Mouse (Mus musculus) neural tube, embryonic 15.5 days (tissue): ENCODE results near the gene Kif20b. TPM values are rescaled to one million over a fixed set of nuclear protein-coding genes. Genes with fewer than 3 reads are reported as not detected.
A peak's percentile ranks its signal among the peaks of the same experiment; 100 is the strongest.

Source experiments
- ATAC-seq: fragments of 200-750 bp; cut with Nextera tagmentation; 2 replicates; pipeline ENCODE4 v1.8.0; 2017; ENCODE audit warnings: mild to moderate bottlenecking, moderate TSS enrichment, moderate library complexity; ENCODE audit not compliant: low FRiP score
- H3K27ac ChIP-seq: fragments of 300-500 bp; sonication (generic); replicated peaks from 2 replicates; pipeline ENCODE4 v1.5.1; 2015; ENCODE audit warnings: mild to moderate bottlenecking, inconsistent platforms
- H3K27me3 ChIP-seq: fragments of 300-500 bp; sonication (generic); replicated peaks from 2 replicates; pipeline ENCODE4 v1.6.1; 2015; ENCODE audit warnings: inconsistent platforms
- H3K36me3 ChIP-seq: fragments of 300-500 bp; sonication (generic); 2 replicates; pipeline ENCODE4 v1.6.1; 2015; ENCODE audit warnings: inconsistent platforms
- H3K4me1 ChIP-seq: fragments of 300-500 bp; sonication (generic); 2 replicates; pipeline ENCODE4 v1.6.1; 2015; ENCODE audit warnings: inconsistent platforms
- H3K4me2 ChIP-seq: fragments of 300-500 bp; sonication (generic); 2 replicates; pipeline ENCODE4 v1.6.1; 2015; ENCODE audit warnings: inconsistent platforms, mild to moderate bottlenecking, moderate library complexity
- H3K4me3 ChIP-seq: fragments of 300-500 bp; sonication (generic); replicated peaks from 2 replicates; pipeline ENCODE4 v1.5.1; 2015; ENCODE audit warnings: mild to moderate bottlenecking, inconsistent platforms
- H3K9ac ChIP-seq: fragments of 300-500 bp; sonication (generic); replicated peaks from 2 replicates; pipeline ENCODE4 v1.6.1; 2015; ENCODE audit warnings: mild to moderate bottlenecking, inconsistent platforms
- H3K9me3 ChIP-seq: fragments of 300-500 bp; sonication (generic); replicated peaks from 2 replicates; pipeline ENCODE4 v1.6.1; 2016; ENCODE audit warnings: inconsistent platforms
- whole genome bisulfite sequencing: fragments of 180-500 bp; shearing (Covaris S2); methylation state at CpG from one replicate; pipeline ENCODE4 v1.1.7; 2015; ENCODE audit warnings: mixed read lengths; 5-methylcytosine and 5-hydroxymethylcytosine counted together
- polyA plus RNA-seq: library from polyadenylated mRNA; unstranded; fragments of >200 nt; fragmentation: Nextera tagmentation; extraction: Ambion mirVana; gene quantifications from 2 replicates; pipeline ENCODE4 v1.2.1, GENCODE M21; 2015

Kif20b gene
- 8.5 and 21.8 TPM in 2 replicates for polyA plus RNA-seq

DNA sequence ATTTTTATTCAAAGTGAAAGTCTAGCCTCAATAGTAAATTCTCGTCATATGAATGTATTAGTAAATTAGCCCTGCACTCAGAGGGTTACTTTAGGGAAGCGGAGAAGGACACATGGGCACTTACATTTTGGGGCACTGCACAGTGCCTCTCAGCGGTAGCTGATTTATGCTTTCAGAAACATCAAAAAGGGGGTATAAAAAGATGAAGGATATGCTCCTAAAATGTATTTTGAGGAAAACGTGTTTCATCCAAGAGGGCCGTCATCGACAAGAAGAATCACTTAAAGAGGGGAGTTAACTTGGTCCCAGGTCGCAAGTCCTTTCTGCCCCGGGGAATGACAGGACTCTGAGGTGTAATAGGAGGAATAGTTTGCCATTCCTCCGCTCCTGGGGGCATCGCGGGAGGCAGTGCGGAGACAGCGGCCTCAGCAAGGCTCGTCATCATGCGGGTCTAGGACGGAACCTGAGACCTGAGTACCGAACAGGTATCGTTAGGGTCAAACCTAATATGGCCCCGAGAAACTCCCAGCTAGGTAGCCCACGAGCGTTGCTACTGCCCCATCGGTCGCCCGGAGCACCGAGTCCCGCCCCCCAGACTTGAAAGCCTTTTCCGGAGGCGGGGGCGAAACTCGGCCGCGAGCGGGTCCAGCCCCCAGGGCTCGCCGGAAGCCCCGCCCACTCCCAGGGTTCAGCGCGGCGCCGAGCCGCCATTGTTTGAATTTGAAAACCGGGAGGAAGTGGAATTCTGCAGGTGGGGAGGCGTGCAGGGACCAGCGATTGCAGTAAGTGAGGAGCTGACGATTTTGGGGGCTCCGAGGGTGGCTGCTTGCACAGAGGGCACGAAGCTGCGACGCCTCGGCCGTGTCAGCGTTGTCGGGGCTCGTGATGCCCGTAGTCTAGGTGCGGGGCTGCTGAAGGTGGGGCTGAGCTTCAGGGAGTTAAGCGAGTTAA lies at the start of gene Kif20b:
TSS of gene Kif20b (plus strand) at position 710 of the 951 bp plus-strand sequence.
- H3K4me3 ChIP-seq, result peak within 1 kb of the TSS; percentile 85
- peaks cover 9% of the 10 kb centered on the region for H3K4me1 ChIP-seq
- no peaks in the 10 kb centered on the region for H3K36me3 ChIP-seq
- H3K27me3 ChIP-seq, result no peaks in the 10 kb centered on the region
- peak within 1 kb of the TSS; percentile 77 for H3K27ac ChIP-seq
- peak; percentile 98 for ATAC-seq
- H3K9ac ChIP-seq, result peak within 1 kb of the TSS; percentile 67
- WGBS, result under 1% methylated on average over 57 of the region's 57 CpGs
- peak within 1 kb of the TSS; percentile 70 for H3K4me2 ChIP-seq
- H3K9me3 ChIP-seq, result no peaks in the 10 kb centered on the region

DNA sequence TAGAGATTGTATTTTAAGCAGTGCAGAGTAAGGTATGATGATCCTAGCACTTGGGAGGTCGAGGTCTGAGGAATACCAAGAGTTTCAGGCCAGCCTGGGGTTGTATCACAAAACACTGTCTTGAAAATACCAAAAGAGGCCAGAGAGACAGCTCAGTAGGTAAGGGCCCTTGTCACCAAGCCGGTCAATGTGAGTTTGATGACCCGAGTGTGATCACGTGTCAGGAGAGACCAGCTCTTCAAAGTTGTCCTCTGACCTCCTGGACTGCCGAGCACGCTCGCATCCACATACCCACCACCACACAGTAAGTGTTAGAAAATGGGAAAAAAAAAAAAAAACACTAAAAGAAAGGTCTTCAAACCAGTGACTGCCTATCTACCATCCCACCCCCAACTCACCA lies 45.5 kb upstream of the Kif20b start:
- Histone ChIP-seq H3K27ac (no peak overlapping the region), H3K9me3 (no peaks in the 10 kb centered on the region), H3K27me3 (no peaks in the 10 kb centered on the region), H3K36me3 (no peaks in the 10 kb centered on the region), H3K4me1 (peaks cover 25% of the 10 kb centered on the region), H3K4me2 (peak overlapping the region; percentile 81), H3K4me3 (no peak overlapping the region), H3K9ac (no peak overlapping the region)
- ATAC-seq, result no peak
- WGBS, result 79% methylated on average over 7 of the region's 7 CpGs

DNA sequence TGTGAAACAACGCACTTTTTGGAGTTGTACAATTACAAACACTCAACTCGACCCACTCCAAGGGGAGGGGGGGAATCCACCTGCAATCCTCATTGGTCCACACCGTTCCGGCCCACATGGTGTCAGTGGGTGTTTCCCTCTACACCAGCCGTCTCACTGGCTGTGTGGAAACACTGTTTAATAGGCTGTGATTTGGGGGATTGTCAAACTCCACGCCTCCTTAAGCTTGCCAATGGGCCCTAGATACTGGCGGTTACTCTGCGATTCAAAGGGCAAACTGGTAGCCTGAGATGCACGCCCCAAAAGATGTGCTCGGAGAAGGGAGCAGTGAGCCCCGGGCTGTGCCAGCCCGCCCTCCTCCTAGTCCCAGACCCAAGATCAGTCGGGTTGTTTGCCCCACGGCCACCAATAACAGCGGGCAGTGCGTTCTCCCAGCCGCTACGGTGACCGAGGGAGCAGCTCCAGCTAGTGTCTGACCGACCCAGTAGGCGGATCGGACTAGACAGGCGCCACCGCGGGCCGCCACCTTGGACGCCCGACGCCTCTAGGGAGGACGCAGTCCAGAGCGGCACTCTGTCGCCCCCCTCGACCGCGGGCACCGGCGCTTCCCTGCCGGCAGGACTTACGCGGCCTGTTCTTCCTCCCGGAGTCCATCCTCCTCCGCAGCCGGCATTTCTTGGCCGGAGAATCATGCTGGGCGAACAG lies 44.1 kb upstream of the Kif20b start:
- ATAC-seq, result peak; percentile 95
- 0% methylated on average over 45 of the region's 45 CpGs for WGBS
- H3K4me3 ChIP-seq, result peak overlapping the region; percentile 75

DNA sequence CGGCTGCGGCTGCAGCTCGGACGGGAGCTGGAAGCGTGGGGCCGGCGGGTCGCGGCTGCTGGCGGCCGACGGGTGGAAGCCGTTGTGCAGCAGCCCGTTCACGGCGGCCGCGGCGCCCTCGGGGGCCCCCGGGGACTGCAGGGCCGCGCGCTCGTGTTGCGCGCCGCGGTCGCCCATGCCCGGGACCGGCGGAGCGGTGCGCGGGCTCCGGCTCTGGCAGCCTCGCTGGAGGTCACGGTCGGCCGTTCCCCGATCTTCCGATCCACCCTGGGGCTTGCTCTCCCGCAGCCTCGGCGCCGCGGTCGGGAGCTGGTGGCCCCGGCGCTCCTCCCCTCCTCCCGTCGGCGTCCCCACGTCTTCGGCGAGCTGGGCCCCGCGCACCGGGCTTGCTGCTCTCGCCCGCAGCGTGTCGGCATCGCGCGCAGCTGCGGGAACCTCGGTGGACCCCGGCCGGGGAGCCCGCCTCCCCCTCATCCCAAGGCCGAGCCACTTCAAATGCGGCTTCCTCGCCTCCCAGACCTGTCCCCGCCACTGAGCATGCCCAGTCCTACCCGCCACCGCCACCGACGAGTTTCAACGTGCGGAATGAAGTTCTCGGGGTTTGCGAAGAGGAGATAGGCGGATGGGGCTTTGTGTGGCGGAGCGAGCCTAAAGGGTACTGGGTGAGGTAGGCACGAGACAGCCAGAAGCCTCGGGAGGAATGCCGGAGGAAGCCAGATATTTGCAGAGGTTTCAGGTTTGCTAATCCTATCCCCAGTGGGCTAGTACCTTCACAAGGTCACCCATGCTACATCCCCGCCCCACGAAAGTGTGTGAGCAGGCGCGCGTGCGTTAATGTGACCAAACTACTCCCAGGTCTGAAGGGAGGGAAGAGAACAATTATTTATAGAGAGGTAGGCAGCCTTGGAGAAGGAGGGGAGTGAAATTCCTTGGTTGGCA lies 43.3 kb upstream of the Kif20b start, which contains the start of gene Pank1:
TSS of gene Pank1 (minus strand) at position 853 of the 939 bp plus-strand sequence.
- ATAC-seq, result peak; percentile 80
- peak within 1 kb of the TSS; percentile 97 for H3K27ac ChIP-seq
- peak within 1 kb of the TSS; percentile 81 for H3K4me2 ChIP-seq
- no peaks in the 10 kb centered on the region for H3K9me3 ChIP-seq
- H3K27me3 ChIP-seq, result no peaks in the 10 kb centered on the region
- no peaks in the 10 kb centered on the region for H3K36me3 ChIP-seq
- peak within 1 kb of the TSS; percentile 75 for H3K4me3 ChIP-seq
- H3K4me1 ChIP-seq, result peaks cover 25% of the 10 kb centered on the region
- H3K9ac ChIP-seq, result peak within 1 kb of the TSS; percentile 89
- WGBS, result under 1% methylated on average over 94 of the region's 96 CpGs

More for the DNA sequence above, 44.1 kb upstream of the Kif20b start:
- Histone ChIP-seq H3K4me2 (peak overlapping the region; percentile 81), H3K36me3 (no peaks in the 10 kb centered on the region), H3K9ac (peak overlapping the region; percentile 89), H3K4me1 (peaks cover 25% of the 10 kb centered on the region), H3K27me3 (no peaks in the 10 kb centered on the region), H3K27ac (peak overlapping the region; percentile 97), H3K9me3 (no peaks in the 10 kb centered on the region)

DNA sequence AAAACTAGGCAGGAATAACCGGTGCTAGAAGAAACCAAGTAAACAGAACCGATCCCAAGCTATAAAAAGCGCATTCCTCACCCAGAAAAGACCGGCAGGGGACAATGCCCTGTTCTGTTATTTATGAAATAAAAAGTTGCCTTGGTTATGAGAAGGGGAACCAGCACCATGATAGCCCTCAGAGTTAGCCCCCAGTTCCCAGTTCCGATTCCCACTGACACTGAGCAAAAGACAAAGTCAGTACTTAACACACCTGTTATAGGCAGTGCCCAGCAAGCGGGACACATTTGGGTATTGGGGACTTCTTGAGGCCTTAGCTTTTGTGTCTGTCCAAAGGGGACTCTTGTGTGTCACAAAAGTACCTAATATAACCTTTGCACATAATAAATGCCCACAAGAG lies 42.5 kb upstream of the Kif20b start:
- H3K9ac ChIP-seq, result peak overlapping the region; percentile 89
- H3K4me2 ChIP-seq, result peak overlapping the region; percentile 81
- ATAC-seq, result no peak
- H3K27ac ChIP-seq, result peak overlapping the region; percentile 97
- no peaks in the 10 kb centered on the region for H3K36me3 ChIP-seq
- 18% methylated on average over 6 of the region's 6 CpGs for WGBS
- H3K9me3 ChIP-seq, result no peaks in the 10 kb centered on the region
- H3K4me3 ChIP-seq, result peak overlapping the region; percentile 75
- H3K27me3 ChIP-seq, result no peaks in the 10 kb centered on the region
- peaks cover 25% of the 10 kb centered on the region for H3K4me1 ChIP-seq

DNA sequence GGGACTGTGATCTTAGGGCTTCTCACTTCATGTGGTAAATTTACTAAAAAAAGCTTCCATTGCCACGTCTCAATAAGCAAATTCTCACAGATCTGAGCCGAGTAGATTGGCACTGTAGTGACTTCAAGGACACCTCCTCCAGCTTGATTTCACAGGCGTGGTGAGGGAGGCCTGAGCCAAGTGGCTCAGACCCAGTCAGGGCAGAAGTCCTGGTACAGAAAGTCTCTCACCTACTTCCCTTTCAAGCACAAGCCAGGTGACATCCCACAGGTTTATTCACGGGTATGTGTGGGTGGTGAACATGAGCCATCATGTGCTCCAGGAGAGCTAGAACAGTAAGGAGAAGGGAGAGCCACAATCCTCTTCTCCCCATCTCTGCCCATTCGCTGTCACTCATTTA lies 41.0 kb upstream of the Kif20b start:
- Histone ChIP-seq H3K9ac (no peak overlapping the region), H3K27me3 (no peaks in the 10 kb centered on the region), H3K4me2 (no peak overlapping the region), H3K4me3 (no peak overlapping the region), H3K36me3 (no peaks in the 10 kb centered on the region), H3K4me1 (peaks cover 23% of the 10 kb centered on the region), H3K27ac (no peak overlapping the region), H3K9me3 (no peaks in the 10 kb centered on the region)
- ATAC-seq, result no peak
- 83% methylated on average over 5 of the region's 5 CpGs for WGBS

DNA sequence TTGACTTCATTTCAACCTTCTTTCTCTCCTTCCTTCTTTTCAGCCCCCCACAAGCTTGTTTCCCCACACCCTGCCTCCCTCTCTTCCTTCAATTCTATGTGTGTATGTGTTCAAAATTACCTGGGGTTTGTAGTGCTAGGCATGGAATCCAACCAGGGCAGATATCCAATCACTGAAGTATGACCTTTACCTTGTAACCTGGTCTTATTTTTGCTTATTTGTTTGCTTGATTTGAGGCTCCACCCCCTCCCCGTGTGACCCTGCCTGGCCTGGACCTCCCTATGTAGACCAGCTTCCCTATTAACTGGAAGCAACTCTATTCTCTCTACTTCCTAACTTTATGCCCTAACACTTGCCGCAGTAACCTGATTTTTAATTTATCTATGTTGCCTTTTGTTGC lies 39.7 kb upstream of the Kif20b start:
- WGBS, result 86% methylated on average over 2 of the region's 2 CpGs
- H3K36me3 ChIP-seq, result no peaks in the 10 kb centered on the region
- ATAC-seq, result no peak

DNA sequence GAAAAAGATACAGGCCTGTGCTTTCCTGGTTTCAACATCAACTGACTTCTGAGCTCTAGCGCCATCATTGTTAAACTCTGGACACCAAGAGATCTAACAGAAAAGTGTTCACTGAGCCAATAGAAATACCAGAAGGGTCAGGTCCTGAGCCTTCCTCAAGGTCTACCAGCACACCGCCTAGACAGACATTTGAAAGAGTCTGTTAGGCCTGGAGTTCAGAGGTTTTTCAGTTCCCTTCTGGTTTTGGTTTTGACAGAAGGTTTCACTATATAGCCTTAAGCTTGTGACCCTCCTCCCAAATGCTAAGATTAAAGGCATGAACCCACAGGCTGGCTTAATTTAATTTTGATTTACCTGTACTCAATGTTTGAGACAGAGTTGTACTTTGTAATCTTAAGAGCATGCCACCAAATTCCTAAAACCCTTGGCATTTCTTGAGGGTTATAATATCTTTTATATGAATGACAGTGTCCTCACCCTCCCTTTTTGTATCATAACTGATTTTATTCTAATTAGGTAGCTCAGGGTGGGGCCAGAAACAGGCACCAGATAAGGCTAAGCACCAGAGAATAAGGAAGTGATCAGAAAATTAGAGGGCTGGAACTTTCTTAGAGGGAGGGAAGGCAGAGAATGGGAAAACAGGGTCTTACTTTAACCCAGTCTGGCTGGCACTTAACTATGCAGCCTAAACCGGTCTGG lies 38.5 kb upstream of the Kif20b start:
- peaks cover 10% of the 10 kb centered on the region for H3K4me1 ChIP-seq

More for the DNA sequence above, 39.7 kb upstream of the Kif20b start:
- no peaks in the 10 kb centered on the region for H3K9me3 ChIP-seq
- no peak overlapping the region for H3K4me2 ChIP-seq
- H3K27ac ChIP-seq, result no peak overlapping the region
- peaks cover 14% of the 10 kb centered on the region for H3K4me1 ChIP-seq
- no peak overlapping the region for H3K4me3 ChIP-seq
- no peaks in the 10 kb centered on the region for H3K27me3 ChIP-seq
- H3K9ac ChIP-seq, result no peak overlapping the region

DNA sequence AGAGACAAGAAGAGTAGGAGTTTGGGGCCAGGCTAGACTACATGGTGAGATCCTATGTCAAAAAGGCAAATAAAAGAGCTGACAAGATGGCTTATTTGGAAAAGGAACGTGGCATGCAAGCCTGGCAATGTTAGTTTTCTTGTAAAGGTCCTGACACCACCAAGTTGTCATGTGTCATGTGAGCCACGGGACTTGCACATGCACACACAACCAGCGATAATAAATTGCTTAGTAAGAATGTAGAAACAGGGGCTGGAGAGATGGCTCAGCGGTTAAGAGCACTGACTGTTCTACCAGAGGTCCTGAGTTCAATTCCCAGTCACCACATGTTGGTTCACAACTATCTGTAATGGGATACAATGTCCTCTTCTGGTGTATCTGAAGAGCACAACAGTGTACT lies 35.8 kb upstream of the Kif20b start:
- Histone ChIP-seq H3K27ac (no peak overlapping the region), H3K4me1 (no peaks in the 10 kb centered on the region), H3K9me3 (no peaks in the 10 kb centered on the region), H3K4me2 (no peak overlapping the region), H3K27me3 (no peaks in the 10 kb centered on the region), H3K36me3 (no peaks in the 10 kb centered on the region), H3K4me3 (no peak overlapping the region), H3K9ac (no peak overlapping the region)
- WGBS, result 87% methylated on average over 4 of the region's 4 CpGs
- ATAC-seq, result no peak

More for the DNA sequence above, 38.5 kb upstream of the Kif20b start:
- no peak overlapping the region for H3K4me2 ChIP-seq
- H3K27ac ChIP-seq, result no peak overlapping the region
- no peak overlapping the region for H3K4me3 ChIP-seq
- 90% methylated on average over 3 of the region's 3 CpGs for WGBS
- ATAC-seq, result no peak
- H3K36me3 ChIP-seq, result no peaks in the 10 kb centered on the region
- H3K27me3 ChIP-seq, result no peaks in the 10 kb centered on the region
- no peaks in the 10 kb centered on the region for H3K9me3 ChIP-seq
- H3K9ac ChIP-seq, result no peak overlapping the region

DNA sequence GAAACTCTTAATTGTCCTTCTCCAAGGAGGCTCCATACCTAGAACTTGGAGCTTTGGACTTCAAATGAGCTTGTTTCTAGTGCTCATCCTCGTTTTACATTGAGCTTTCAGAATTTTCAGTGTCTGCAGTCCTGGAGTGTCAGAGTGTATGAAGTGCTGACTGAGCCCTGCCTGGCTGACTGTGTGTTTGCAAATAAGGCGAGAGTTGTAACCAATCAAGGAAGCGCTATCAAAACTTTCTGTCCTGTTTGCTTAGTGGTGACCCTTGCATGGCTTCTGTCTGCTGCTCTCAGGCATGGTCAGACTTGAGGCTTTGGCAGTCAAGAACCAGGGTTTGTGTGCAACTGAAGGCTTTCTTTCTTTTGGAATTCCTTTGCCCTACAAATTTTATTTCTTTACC lies 31.2 kb upstream of the Kif20b start:
- ATAC-seq, result no peak
- no peak overlapping the region for H3K27ac ChIP-seq
- WGBS, result 68% methylated on average over 3 of the region's 3 CpGs
- no peaks in the 10 kb centered on the region for H3K27me3 ChIP-seq
- H3K36me3 ChIP-seq, result no peaks in the 10 kb centered on the region
- H3K4me2 ChIP-seq, result no peak overlapping the region
- H3K9me3 ChIP-seq, result no peaks in the 10 kb centered on the region
- H3K4me1 ChIP-seq, result no peaks in the 10 kb centered on the region
- no peak overlapping the region for H3K9ac ChIP-seq
- H3K4me3 ChIP-seq, result no peak overlapping the region
